Mouse (Mus musculus): ENCODE data around the gene Tm7sf2.

GRCm38 (mm10) chr19:6094119-6094518 lies 25.9 kb upstream of the Tm7sf2 start, which contains the start of gene AC131692.1:
- TF ChIP-seq POLR2A (IDR thresholded peaks at IDR 0.05; ENCODE audit: control insufficient read depth, extremely low read depth, insufficient read depth, low read length, poor library complexity) (no peak), CTCF (IDR thresholded peaks at IDR 0.05; ENCODE audit: borderline replicate concordance, control insufficient read depth, extremely low read depth, insufficient read depth, low read length, poor library complexity) (no peak)
